Mouse (Mus musculus): Measurements from ENCODE around the gene Myo6. TPM values are rescaled to one million over a fixed set of nuclear protein-coding genes. Genes with fewer than 3 reads are reported as not detected.

Gene Myo6
- 109 TPM for polyA plus RNA-seq (2014; fragmentation: Illumina TruSeq; extraction: RNeasy Lipid Tissue Mini Kit (QIAGEN cat#74804); ENCODE audit: low replicate concordance)

DNA sequence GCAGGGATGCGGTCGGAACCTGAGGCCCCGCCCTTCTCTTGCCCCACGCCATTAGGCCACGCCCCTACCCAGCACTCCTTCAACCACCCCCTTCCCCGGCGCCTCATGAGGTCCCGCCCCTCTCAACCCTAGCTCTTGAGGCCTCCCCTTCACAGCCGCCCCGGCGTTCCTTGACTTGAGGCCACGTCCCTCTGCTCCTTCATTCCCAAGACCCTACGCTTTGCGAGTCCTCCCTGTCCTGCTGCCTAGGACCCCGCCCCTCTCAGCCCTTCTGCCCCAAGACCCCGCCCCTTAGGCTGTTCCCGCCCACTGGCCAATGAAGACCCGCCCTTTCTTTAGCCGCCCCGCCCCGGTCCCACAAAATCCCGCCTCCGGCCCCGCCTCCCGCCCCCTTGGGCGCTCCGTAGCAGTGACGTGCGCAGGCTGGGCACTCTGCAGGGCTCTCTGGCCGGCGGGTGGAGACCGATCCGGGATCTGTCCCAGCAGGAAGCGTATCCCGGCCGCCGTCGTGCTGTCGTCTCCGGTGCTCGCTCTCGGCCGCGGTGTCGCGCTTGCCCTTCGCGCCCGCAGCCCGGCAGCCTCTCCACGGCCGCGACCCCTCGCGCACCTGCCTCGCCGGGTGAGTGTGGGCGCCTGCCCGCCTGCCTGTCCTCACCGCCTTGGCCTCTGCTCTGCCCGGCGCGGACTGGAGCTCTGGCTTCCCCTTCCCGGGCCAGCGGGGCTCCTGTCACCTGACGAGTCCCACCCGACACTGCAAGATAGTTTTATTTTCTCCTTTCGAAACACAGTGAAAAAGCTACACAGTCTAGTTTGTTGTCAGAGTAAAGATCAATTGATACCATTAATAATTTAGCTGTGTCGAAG lies at the start of gene Myo6:
Gene Myo6 (plus strand): TSS at position 421 of the 864 bp plus-strand sequence.

Other genes with a start within 250 kb of the Myo6 start
- 1.2 TPM for gene Filip1, start 152.2 kb upstream of the Myo6 start, polyA plus RNA-seq (2014; fragmentation: Illumina TruSeq; extraction: RNeasy Lipid Tissue Mini Kit (QIAGEN cat#74804); ENCODE audit: low replicate concordance)
- 179 TPM for gene Senp6, start 98.1 kb upstream of the Myo6 start, polyA plus RNA-seq (2014; fragmentation: Illumina TruSeq; extraction: RNeasy Lipid Tissue Mini Kit (QIAGEN cat#74804); ENCODE audit: low replicate concordance)